Mouse (Mus musculus): Measurements from ENCODE around the gene 8030474K03Rik. TPM values are rescaled to one million over a fixed set of nuclear protein-coding genes. Genes with fewer than 3 reads are reported as not detected.

The 8030474K03Rik gene
- not detected for polyA plus RNA-seq (2017; shearing (Covaris generic))

GRCm38 (mm10) chrX:101794342-101794741 lies at the start of gene 8030474K03Rik, which contains the start of gene Gm4779:
Gene 8030474K03Rik (plus strand): TSS chrX:101794656.
Gene Gm4779 (minus strand): TSS chrX:101794423.

Other genes starting within 250 kb of the 8030474K03Rik start
- gene Ogt, start 154.6 kb upstream of the 8030474K03Rik start, polyA plus RNA-seq (2017; shearing (Covaris generic)), result 180 TPM
- 0.46 TPM for gene Cxcr3, start 60.4 kb upstream of the 8030474K03Rik start, polyA plus RNA-seq (2017; shearing (Covaris generic))
- gene Gm4779, start 233 bp upstream of the 8030474K03Rik start, polyA plus RNA-seq (2017; shearing (Covaris generic)), result 0.37 TPM
- gene Nhsl2, start 54.7 kb downstream of the 8030474K03Rik start, polyA plus RNA-seq (2017; shearing (Covaris generic)), result 0.21 TPM